Comparison of ENCODE assay signal across 8 mouse cellular contexts in the genomic region with DNA sequence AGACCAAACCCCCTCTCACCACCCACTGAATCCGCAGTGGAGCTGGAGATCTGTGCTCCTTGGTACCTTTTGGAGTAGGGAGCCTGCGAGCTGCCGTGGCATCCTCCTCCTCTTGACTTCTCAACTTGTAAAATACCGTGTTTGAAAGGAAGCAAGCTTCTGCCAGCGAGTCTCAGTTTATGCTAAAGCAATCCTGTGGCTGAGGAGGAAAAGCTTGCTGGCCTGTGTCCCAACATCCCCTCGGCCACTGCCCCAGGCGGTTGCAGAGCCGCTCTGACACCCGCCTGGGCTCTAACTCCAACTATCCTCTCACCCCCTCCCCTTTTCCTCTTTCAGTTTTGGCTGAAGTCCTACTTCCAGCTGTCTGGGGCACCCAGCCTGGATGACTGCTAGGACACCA. TPM values are rescaled to one million over a fixed set of nuclear protein-coding genes. Genes with fewer than 3 reads are reported as not detected.
A peak's percentile ranks its signal among the peaks of the same experiment; 100 is the strongest.
DNase-seq lines count a peak whose midpoint lies in the region; ATAC-seq and TF ChIP-seq lines count a peak whose summit lies in the region.

No protein-coding gene starts in this region.

- H3K27me3 ChIP-seq in kidney, embryonic 16.5 days (ENCODE audit: insufficient read depth, low read length), result no peaks in the 10 kb centered on the region
- peaks cover 4% of the 10 kb centered on the region for H3K27me3 ChIP-seq in embryonic facial prominence, embryonic 13.5 days
- H3K27me3 ChIP-seq in hindbrain, embryonic 13.5 days, result peaks cover 11% of the 10 kb centered on the region; the same call in 1 of the 2 replicates
- no peaks in the 10 kb centered on the region for H3K27me3 ChIP-seq in lung, embryonic 16.5 days (ENCODE audit: control insufficient read depth, insufficient read depth, low read depth, low read length)
- no peaks in the 10 kb centered on the region for H3K27me3 ChIP-seq in stomach, postnatal 0 days (ENCODE audit: control insufficient read depth, insufficient read depth, low read length)

- H3K27ac ChIP-seq in kidney, embryonic 16.5 days (ENCODE audit: low read length), result peak overlapping the region; percentile 40; the same call in 1 of the 2 replicates
- H3K27ac ChIP-seq in embryonic facial prominence, embryonic 13.5 days, result peak overlapping the region; percentile 48
- no peak overlapping the region for H3K27ac ChIP-seq in hindbrain, embryonic 13.5 days
- peak overlapping the region; percentile 60 for H3K27ac ChIP-seq in lung, embryonic 16.5 days (ENCODE audit: low read length)
- 0 out of 2 replicates have a peak overlapping the region, but pooled peaks have one; percentile 58 for H3K27ac ChIP-seq in stomach, postnatal 0 days (replicated peaks)

- 1% methylated on average over 9 of the region's 9 CpGs for WGBS in kidney, embryonic 16.5 days
- under 1% methylated on average over 9 of the region's 9 CpGs for WGBS in embryonic facial prominence, embryonic 13.5 days
- 5% methylated on average over 9 of the region's 9 CpGs for WGBS in hindbrain, embryonic 13.5 days
- WGBS in lung, embryonic 16.5 days, result 0% methylated on average over 9 of the region's 9 CpGs
- 1% methylated on average over 9 of the region's 9 CpGs for WGBS in stomach, postnatal 0 days

- peak overlapping the region; percentile 70 for H3K9ac ChIP-seq in kidney, embryonic 16.5 days (replicated peaks; ENCODE audit: low read length)
- peak overlapping the region; percentile 71 for H3K9ac ChIP-seq in embryonic facial prominence, embryonic 13.5 days
- peak overlapping the region; percentile 70 for H3K9ac ChIP-seq in hindbrain, embryonic 13.5 days
- H3K9ac ChIP-seq in lung, embryonic 16.5 days (ENCODE audit: low read length), result peak overlapping the region; percentile 57
- H3K9ac ChIP-seq in stomach, postnatal 0 days (ENCODE audit: low read length), result peak overlapping the region; percentile 53

- no peak for TF ChIP-seq EP300 in stomach, postnatal 0 days (optimal IDR thresholded peaks at IDR 0.05)

- no peak for TF ChIP-seq CTCF in stomach, postnatal 0 days (IDR thresholded peaks at IDR 0.05; ENCODE audit: low read depth)

- no peaks in the 10 kb centered on the region for H3K36me3 ChIP-seq in kidney, embryonic 16.5 days (ENCODE audit: insufficient read depth, low read length)
- no peaks in the 10 kb centered on the region for H3K36me3 ChIP-seq in embryonic facial prominence, embryonic 13.5 days
- H3K36me3 ChIP-seq in hindbrain, embryonic 13.5 days, result no peaks in the 10 kb centered on the region
- no peaks in the 10 kb centered on the region for H3K36me3 ChIP-seq in lung, embryonic 16.5 days (ENCODE audit: control insufficient read depth, insufficient read depth, low read length)
- H3K36me3 ChIP-seq in stomach, postnatal 0 days (ENCODE audit: control insufficient read depth, insufficient read depth, low read length), result no peaks in the 10 kb centered on the region

- H3K9me3 ChIP-seq in kidney, embryonic 16.5 days (ENCODE audit: low read length), result no peaks in the 10 kb centered on the region
- no peaks in the 10 kb centered on the region for H3K9me3 ChIP-seq in embryonic facial prominence, embryonic 13.5 days
- no peaks in the 10 kb centered on the region for H3K9me3 ChIP-seq in hindbrain, embryonic 13.5 days
- no peaks in the 10 kb centered on the region for H3K9me3 ChIP-seq in lung, embryonic 16.5 days (ENCODE audit: control insufficient read depth, low read length)
- H3K9me3 ChIP-seq in stomach, postnatal 0 days (ENCODE audit: control insufficient read depth, low read length), result no peaks in the 10 kb centered on the region

- peak overlapping the region; percentile 55 for H3K4me3 ChIP-seq in kidney, embryonic 16.5 days (ENCODE audit: low read length)
- peak overlapping the region; percentile 50 for H3K4me3 ChIP-seq in embryonic facial prominence, embryonic 13.5 days
- peak overlapping the region; percentile 39 for H3K4me3 ChIP-seq in hindbrain, embryonic 13.5 days
- peak overlapping the region; percentile 53 for H3K4me3 ChIP-seq in lung, embryonic 16.5 days (ENCODE audit: low read length)
- H3K4me3 ChIP-seq in stomach, postnatal 0 days (ENCODE audit: low read depth, low read length), result peak overlapping the region; percentile 43

- ATAC-seq in kidney, embryonic 16.5 days (ENCODE audit: low FRiP score, low TSS enrichment), result peak; percentile 52; the same call in 1 of the 2 replicates
- peak; percentile 34; the same call in 1 of the 2 replicates for ATAC-seq in embryonic facial prominence, embryonic 13.5 days (ENCODE audit: insufficient number of reproducible peaks, insufficient read depth, low FRiP score, low TSS enrichment, low read depth)
- peak; percentile 22; the same call in 1 of the 2 replicates for ATAC-seq in hindbrain, embryonic 13.5 days (ENCODE audit: low FRiP score)
- peak; percentile 92 for ATAC-seq in lung, embryonic 16.5 days (ENCODE audit: low read depth)
- ATAC-seq in stomach, postnatal 0 days (ENCODE audit: low FRiP score, low TSS enrichment), result peak; percentile 47; the same call in 1 of the 2 replicates
- ATAC-seq in activated CD4-positive, CD25-positive, alpha-beta regulatory T cell, adult 4 months, result no peak
- no peak for ATAC-seq in megakaryocyte, adult 5-6 weeks (ENCODE audit: poor library complexity, severe bottlenecking)

- no peak for DNase-seq in kidney, adult 8-10 months
- DNase-seq in stomach, postnatal 0 days (ENCODE audit: low spot score), result peak; percentile 24

- peaks cover 27% of the 10 kb centered on the region for H3K4me1 ChIP-seq in kidney, embryonic 16.5 days (ENCODE audit: insufficient read depth, low read length)
- peaks cover 29% of the 10 kb centered on the region for H3K4me1 ChIP-seq in embryonic facial prominence, embryonic 13.5 days
- peaks cover 17% of the 10 kb centered on the region for H3K4me1 ChIP-seq in hindbrain, embryonic 13.5 days (replicated peaks)
- H3K4me1 ChIP-seq in lung, embryonic 16.5 days (replicated peaks; ENCODE audit: control insufficient read depth, insufficient read depth, low read length), result peaks cover 12% of the 10 kb centered on the region
- H3K4me1 ChIP-seq in stomach, postnatal 0 days (replicated peaks; ENCODE audit: control insufficient read depth, insufficient read depth), result no peaks in the 10 kb centered on the region; the same call in 1 of the 2 replicates

- peak overlapping the region; percentile 89 for H3K4me2 ChIP-seq in kidney, embryonic 16.5 days (replicated peaks; ENCODE audit: low read depth, low read length)
- H3K4me2 ChIP-seq in embryonic facial prominence, embryonic 13.5 days, result peak overlapping the region; percentile 91
- H3K4me2 ChIP-seq in hindbrain, embryonic 13.5 days, result peak overlapping the region; percentile 74
- peak overlapping the region; percentile 83 for H3K4me2 ChIP-seq in lung, embryonic 16.5 days (ENCODE audit: low read depth, low read length)
- peak overlapping the region; percentile 66 for H3K4me2 ChIP-seq in stomach, postnatal 0 days (replicated peaks; ENCODE audit: low read depth)

RNA-seq across cellular contexts. Expression of a gene that starts 0.9 kb away (rescaled TPM):
- 1.8 and 2.1 TPM in 2 replicates for polyA plus RNA-seq in kidney, embryonic 16.5 days (2015; fragmentation: Nextera tagmentation; extraction: Ambion mirVana)
- 7.7 and 9.0 TPM in 2 replicates for polyA plus RNA-seq in embryonic facial prominence, embryonic 13.5 days (2015; fragmentation: Nextera tagmentation; extraction: Ambion mirVana)
- 0.45 and 0.62 TPM in 2 replicates for polyA plus RNA-seq in hindbrain, embryonic 13.5 days (2015; fragmentation: Nextera tagmentation; extraction: Ambion mirVana)
- polyA plus RNA-seq in lung, embryonic 16.5 days (2015; fragmentation: Nextera tagmentation; extraction: Ambion mirVana), result 2.1 and 2.4 TPM in 2 replicates
- 0.89 and 1.1 TPM in 2 replicates for polyA plus RNA-seq in stomach, postnatal 0 days (2015; fragmentation: Nextera tagmentation; extraction: Ambion mirVana)
- polyA plus RNA-seq in activated CD4-positive, CD25-positive, alpha-beta regulatory T cell, adult 4 months (2017; shearing (Covaris generic)), result not detected
- total RNA-seq in megakaryocyte, adult 5-6 weeks (2015), result not detected in 2 replicates
- not detected in 2 replicates for total RNA-seq in megakaryocyte, adult 5-6 weeks (2017)

Comparison
In these comparisons a context has a peak if more than half of its experiments do, and no peak if none do; other contexts are left out.
1. ATAC-seq: peak in kidney, embryonic 16.5 days (single experiment), embryonic facial prominence, embryonic 13.5 days (single experiment), hindbrain, embryonic 13.5 days (single experiment), lung, embryonic 16.5 days (single experiment) and stomach, postnatal 0 days (single experiment); none in activated CD4-positive, CD25-positive, alpha-beta regulatory T cell, adult 4 months (single experiment) and megakaryocyte, adult 5-6 weeks (single experiment).
2. Peak in every context shown above with its lines, with median percentiles within 50 percentile points of each other: H3K4me2 ChIP-seq, H3K4me3 ChIP-seq and H3K9ac ChIP-seq.